Mouse (Mus musculus) 3134 (cell line): ENCODE measurements at regions not wholly inside any gene's neighbourhood (a gene's known extent, or its start where the extent isn't known, plus 50 kb on each side); places are given as distances from the start of the nearest gene placed in this dataset.

ENCODE experiments used
- DNase-seq: peaks from one replicate; pipeline ENCODE4 v3.0.0-alpha.2; 2011; ENCODE audit warnings: low spot score; ENCODE audit not compliant: insufficient read length; ENCODE audit errors: extremely low read depth

- no peak for DNase-seq
Observed at GRCm38 (mm10) chrX:99292758-99293157, 156.8 kb downstream of the Efnb1 start.

GRCm38 (mm10) chrX:99291965-99292364 is 156.0 kb downstream of the Efnb1 start:
- no peak for DNase-seq

- no peak for DNase-seq
Observed at GRCm38 (mm10) chrX:99291423-99291963, 155.6 kb downstream of the Efnb1 start.

- DNase-seq = no peak
Observed at GRCm38 (mm10) chrX:99287988-99288387, 152.1 kb downstream of the Efnb1 start.

- no peak for DNase-seq
Observed at GRCm38 (mm10) chrX:99286876-99287275, 150.9 kb downstream of the Efnb1 start.

- DNase-seq = peak; percentile 14
Observed at GRCm38 (mm10) chrX:99285611-99286010, 149.7 kb downstream of the Efnb1 start.

GRCm38 (mm10) chrX:99280991-99281390 is 145.1 kb downstream of the Efnb1 start:
- no peak for DNase-seq

- no peak for DNase-seq
Observed at GRCm38 (mm10) chrX:99280543-99280942, 144.6 kb downstream of the Efnb1 start.

GRCm38 (mm10) chrX:99275536-99275935 is 139.6 kb downstream of the Efnb1 start:
- DNase-seq = no peak

- no peak for DNase-seq
Observed at GRCm38 (mm10) chrX:99271908-99272307, 136.0 kb downstream of the Efnb1 start.

GRCm38 (mm10) chrX:99249038-99249607 is 113.2 kb downstream of the Efnb1 start:
- no peak for DNase-seq

GRCm38 (mm10) chrX:99248181-99248580 is 112.3 kb downstream of the Efnb1 start:
- no peak for DNase-seq

- DNase-seq = no peak
Observed at GRCm38 (mm10) chrX:99246704-99247103, 110.8 kb downstream of the Efnb1 start.

- DNase-seq = no peak
Observed at GRCm38 (mm10) chrX:99246051-99246450, 110.1 kb downstream of the Efnb1 start.

GRCm38 (mm10) chrX:99245541-99245940 is 109.6 kb downstream of the Efnb1 start:
- DNase-seq = no peak

GRCm38 (mm10) chrX:99243251-99243650 is 107.3 kb downstream of the Efnb1 start:
- no peak for DNase-seq

- peak; percentile 31 for DNase-seq
Observed at GRCm38 (mm10) chrX:99241684-99242118, 105.8 kb downstream of the Efnb1 start.

- DNase-seq = no peak
Observed at GRCm38 (mm10) chrX:99233035-99233434, 97.1 kb downstream of the Efnb1 start.

GRCm38 (mm10) chrX:99232331-99232730 is 96.4 kb downstream of the Efnb1 start:
- no peak for DNase-seq

- no peak for DNase-seq
Observed at GRCm38 (mm10) chrX:99225111-99225752, 89.3 kb downstream of the Efnb1 start.

GRCm38 (mm10) chrX:99222017-99222416 is 86.1 kb downstream of the Efnb1 start:
- no peak for DNase-seq
